Mouse (Mus musculus): ENCODE data around the gene Mtfp1.

Mtfp1 gene

GRCm38 (mm10) chr11:4078267-4078933 is 16.8 kb downstream of the Mtfp1 start:
- no peak for DNase-seq

- DNase-seq = peak; percentile 51
Measured at GRCm38 (mm10) chr11:4076633-4077032, 18.6 kb downstream of the Mtfp1 start.

GRCm38 (mm10) chr11:4069664-4070063 is 25.6 kb downstream of the Mtfp1 start:
- DNase-seq = no peak

- no peak for DNase-seq
Measured at GRCm38 (mm10) chr11:4064627-4065122, 30.6 kb downstream of the Mtfp1 start, which contains the start of gene Sec14l3. TSS of gene Sec14l3 (plus strand) at chr11:4064841.

GRCm38 (mm10) chr11:4062981-4063380 is 32.3 kb downstream of the Mtfp1 start:
- DNase-seq = no peak

- no peak for DNase-seq
Measured at GRCm38 (mm10) chr11:4062523-4062922, 32.7 kb downstream of the Mtfp1 start.

- DNase-seq = no peak
Measured at GRCm38 (mm10) chr11:4060866-4061575, 34.2 kb downstream of the Mtfp1 start.

- peak; percentile 90 for DNase-seq
Measured at GRCm38 (mm10) chr11:4053586-4053985, 41.7 kb downstream of the Mtfp1 start.

- no peak for DNase-seq
Measured at GRCm38 (mm10) chr11:4048438-4048837, 46.8 kb downstream of the Mtfp1 start.

GRCm38 (mm10) chr11:4047766-4048165 is 47.5 kb downstream of the Mtfp1 start:
- no peak for DNase-seq

- DNase-seq = no peak
Measured at GRCm38 (mm10) chr11:4046526-4046925, 48.7 kb downstream of the Mtfp1 start.

GRCm38 (mm10) chr11:4043081-4043480 is 52.2 kb downstream of the Mtfp1 start:
- no peak for DNase-seq
